Mouse (Mus musculus) embryonic facial prominence, embryonic 11.5 days (tissue): ENCODE measurements around the gene Olfr281. TPM values are rescaled to one million over a fixed set of nuclear protein-coding genes. Genes with fewer than 3 reads are reported as not detected.
"Not testable (repeated sequence)": the region's sequence is repeated elsewhere in the genome, so short reads cannot be mapped to it uniquely, and the experiment has no call there.

Source experiments
- ATAC-seq: fragments of 200-750 bp; cut with Nextera tagmentation; replicated peaks from 2 replicates; pipeline ENCODE4 v1.8.0; 2017; ENCODE audit warnings: low read depth; ENCODE audit not compliant: insufficient number of reproducible peaks, low FRiP score, low TSS enrichment
- DNase-seq: peaks from one replicate; pipeline ENCODE4 v3.0.0-alpha.2; 2015; ENCODE audit warnings: low spot score
- H3K27ac ChIP-seq: fragments of 300-500 bp; sonication (generic); replicated peaks from 2 replicates; pipeline ENCODE4 v1.5.1; 2014; ENCODE audit warnings: mild to moderate bottlenecking, low read depth, low read length, control low read depth
- H3K27me3 ChIP-seq: fragments of 300-500 bp; sonication (generic); 2 replicates; pipeline ENCODE4 v1.6.1; 2014; ENCODE audit warnings: mild to moderate bottlenecking, low read length, moderate library complexity, mixed read lengths; ENCODE audit not compliant: control insufficient read depth, insufficient read depth
- H3K36me3 ChIP-seq: fragments of 300-500 bp; sonication (generic); replicated peaks from 2 replicates; pipeline ENCODE4 v1.6.1; 2014; ENCODE audit warnings: low read depth, mild to moderate bottlenecking, low read length, moderate library complexity, mixed read lengths; ENCODE audit not compliant: control insufficient read depth, insufficient read depth
- H3K4me1 ChIP-seq: fragments of 300-500 bp; sonication (generic); 2 replicates; pipeline ENCODE4 v1.6.1; 2014; ENCODE audit warnings: low read length, mixed read lengths; ENCODE audit not compliant: control insufficient read depth, insufficient read depth
- H3K4me2 ChIP-seq: fragments of 300-500 bp; sonication (generic); 2 replicates; pipeline ENCODE4 v1.6.1; 2014; ENCODE audit warnings: low read depth, mild to moderate bottlenecking, control low read depth, low read length, moderate library complexity
- H3K4me3 ChIP-seq: fragments of 300-500 bp; sonication (generic); 2 replicates; pipeline ENCODE4 v1.5.1; 2014; ENCODE audit warnings: low read depth, low read length, control low read depth
- H3K9ac ChIP-seq: fragments of 300-500 bp; sonication (generic); replicated peaks from 2 replicates; pipeline ENCODE4 v1.6.1; 2014; ENCODE audit warnings: mild to moderate bottlenecking, control low read depth, low read length
- H3K9me3 ChIP-seq: fragments of 300-500 bp; sonication (generic); replicated peaks from 2 replicates; pipeline ENCODE4 v1.6.1; 2016; ENCODE audit warnings: mild to moderate bottlenecking, low read length, inconsistent platforms, mixed read lengths; ENCODE audit not compliant: control insufficient read depth
- WGBS: fragments of 180-500 bp; shearing (Covaris S2); extraction: QIAGEN DNeasy Blood & Tissue Kit; methylation state at CpG from one replicate; pipeline ENCODE4 v1.1.7; 2014; 5-methylcytosine and 5-hydroxymethylcytosine counted together
- polyA plus RNA-seq: library from polyadenylated mRNA; unstranded; fragments of >200 nt; fragmentation: Nextera tagmentation; extraction: Ambion mirVana; gene quantifications from 2 replicates; pipeline ENCODE4 v1.2.1, GENCODE M21; 2014

Olfr281 gene
- polyA plus RNA-seq, 1 experiment from 2014 or later: not detected

DNA sequence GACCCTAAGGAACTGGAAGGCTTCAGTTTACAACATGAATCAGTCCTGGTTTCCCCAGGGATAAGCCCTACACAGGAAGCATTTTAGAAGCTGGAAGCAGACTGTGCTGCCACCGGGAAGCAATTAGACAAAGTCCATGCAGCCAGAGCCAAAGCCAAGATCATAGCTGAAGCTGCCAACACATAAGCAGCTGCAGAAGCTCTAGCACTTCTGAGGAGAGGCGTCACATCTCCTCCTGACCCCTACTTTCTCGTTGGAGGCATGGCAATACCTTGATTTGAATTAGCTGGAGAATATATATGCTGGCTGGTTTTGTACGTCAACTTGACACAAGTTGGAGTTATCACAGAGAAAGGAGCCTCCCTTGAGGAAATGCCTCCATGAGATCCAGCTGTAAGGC, 31.5 kb upstream of the Olfr281 start:
- ATAC-seq: no peak
- no peaks in the 10 kb centered on the region for H3K27me3 ChIP-seq
- H3K36me3 ChIP-seq: no peaks in the 10 kb centered on the region
- peak; percentile 43 for DNase-seq
- no peak overlapping the region for H3K27ac ChIP-seq
- no peak overlapping the region for H3K9ac ChIP-seq
- H3K9me3 ChIP-seq: no peaks in the 10 kb centered on the region
- WGBS: 39% methylated on average over 4 of the region's 4 CpGs
- H3K4me1 ChIP-seq: no peaks in the 10 kb centered on the region
- H3K4me3 ChIP-seq: no peak overlapping the region
- no peak overlapping the region for H3K4me2 ChIP-seq

DNA sequence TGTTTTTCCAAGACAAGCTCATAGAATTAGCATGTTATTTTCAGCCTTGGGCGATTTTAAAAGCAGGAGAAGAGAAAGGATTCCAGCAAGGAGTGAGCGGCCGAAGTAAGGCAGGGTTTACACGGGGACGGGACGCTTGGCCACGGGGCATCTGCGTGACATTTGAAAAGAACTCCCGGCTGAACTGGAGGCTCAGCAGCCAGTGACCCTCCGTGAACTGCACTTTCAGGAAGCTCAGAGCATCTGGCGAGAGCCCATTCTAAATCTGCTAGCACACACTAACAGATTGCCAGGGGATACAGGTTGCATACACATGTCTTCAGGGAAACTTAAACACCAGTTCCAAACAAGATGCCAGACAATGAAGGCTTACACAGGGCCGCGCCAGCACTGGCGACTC, 28.1 kb upstream of the Olfr281 start:
- no peaks in the 10 kb centered on the region for H3K36me3 ChIP-seq
- H3K9me3 ChIP-seq: no peaks in the 10 kb centered on the region
- 45% methylated on average over 14 of the region's 14 CpGs for WGBS
- H3K9ac ChIP-seq: no peak overlapping the region
- peak; percentile 29 for DNase-seq
- no peak overlapping the region for H3K4me3 ChIP-seq
- no peaks in the 10 kb centered on the region for H3K4me1 ChIP-seq
- H3K27ac ChIP-seq: no peak overlapping the region
- H3K27me3 ChIP-seq: no peaks in the 10 kb centered on the region
- H3K4me2 ChIP-seq: no peak overlapping the region
- no peak for ATAC-seq

- H3K4me2 ChIP-seq: no peak overlapping the region
- H3K4me3 ChIP-seq: no peak overlapping the region
- ATAC-seq (no peak), DNase-seq (no peak)
- H3K27me3 ChIP-seq: no peaks in the 10 kb centered on the region
- no peaks in the 10 kb centered on the region for H3K9me3 ChIP-seq
- 34% methylated on average over 6 of the region's 6 CpGs for WGBS
- H3K36me3 ChIP-seq: no peaks in the 10 kb centered on the region
- H3K27ac ChIP-seq: no peak overlapping the region
- no peak overlapping the region for H3K9ac ChIP-seq
- H3K4me1 ChIP-seq: no peaks in the 10 kb centered on the region
Observed at GRCm38 (mm10) chr15:98424753-98425152, 27.6 kb upstream of the Olfr281 start.

DNA sequence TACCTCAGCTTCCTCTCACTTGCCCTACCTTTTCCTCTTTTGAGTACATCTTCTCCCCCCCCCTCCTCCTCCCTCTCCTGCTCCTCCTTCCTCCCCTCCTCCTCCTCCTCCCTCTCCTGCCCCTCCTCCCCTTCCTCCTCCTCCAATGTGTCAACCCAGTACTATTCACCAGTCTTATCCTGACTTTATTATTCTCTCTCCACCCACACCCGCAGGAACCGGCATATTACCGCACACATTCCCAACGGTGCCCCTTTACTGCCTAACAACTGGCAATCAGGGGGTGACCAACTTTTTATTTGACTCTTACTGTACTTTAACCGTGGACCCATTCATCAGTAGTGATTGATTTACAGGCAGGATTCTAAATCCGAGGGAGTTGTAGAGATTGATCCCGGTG, 27.2 kb upstream of the Olfr281 start:
- Histone ChIP-seq H3K27me3 (no peaks in the 10 kb centered on the region), H3K27ac (no peak overlapping the region), H3K36me3 (no peaks in the 10 kb centered on the region), H3K4me2 (no peak overlapping the region), H3K4me1 (no peaks in the 10 kb centered on the region), H3K9ac (no peak overlapping the region), H3K4me3 (no peak overlapping the region), H3K9me3 (no peaks in the 10 kb centered on the region)
- no peak for DNase-seq
- WGBS: 91% methylated on average over 7 of the region's 7 CpGs
- ATAC-seq: no peak

DNA sequence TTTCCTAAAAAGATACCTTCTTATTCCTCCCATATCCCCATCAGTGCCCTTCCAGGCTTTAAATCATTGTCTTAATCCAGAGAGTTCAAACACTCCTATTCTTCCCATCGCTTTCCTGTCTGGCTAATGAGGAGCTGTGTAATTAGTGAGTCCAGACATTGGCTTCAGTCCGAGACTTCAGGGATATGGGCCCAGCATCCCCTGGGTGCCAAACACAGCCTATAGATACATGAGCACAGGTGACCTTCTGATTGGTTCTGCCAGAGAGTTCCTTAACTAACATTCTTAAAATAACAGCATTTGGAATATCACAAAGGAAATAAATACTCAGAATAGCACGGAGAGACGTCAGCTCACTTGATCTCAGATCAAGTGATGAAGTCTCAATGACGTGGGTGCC, 21.5 kb upstream of the Olfr281 start, which contains the start of gene Olfr282:
Olfr282 (plus strand) TSS at position 301 of the 400 bp plus-strand sequence.
- ATAC-seq, H3K9ac ChIP-seq, H3K9me3 ChIP-seq, H3K4me3 ChIP-seq, H3K27me3 ChIP-seq, H3K27ac ChIP-seq, H3K4me2 ChIP-seq, H3K36me3 ChIP-seq, DNase-seq, H3K4me1 ChIP-seq: not testable (repeated sequence)
- WGBS: 69% methylated on average over 5 of the region's 5 CpGs

DNA sequence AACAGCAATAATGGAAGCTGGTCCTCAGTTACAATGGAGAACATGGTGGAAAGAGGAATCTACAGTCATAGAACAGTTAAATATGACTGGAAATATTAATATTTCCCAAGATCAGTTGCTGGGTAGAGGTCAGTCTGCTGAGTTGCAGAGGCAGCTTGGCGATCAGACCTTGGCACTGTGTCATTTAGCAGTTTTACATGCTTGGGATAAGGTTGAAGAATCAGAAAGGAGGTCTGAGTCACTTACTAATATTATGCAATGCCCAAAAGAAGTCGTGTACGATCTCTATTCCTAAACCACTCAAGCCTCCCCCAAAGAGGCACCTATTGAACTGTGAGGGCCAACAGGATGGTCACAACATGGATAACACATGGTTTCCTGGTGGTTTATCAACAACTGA, 7.8 kb upstream of the Olfr281 start:
- DNase-seq (no peak), ATAC-seq (no peak)
- no peak overlapping the region for H3K27ac ChIP-seq
- no peak overlapping the region for H3K9ac ChIP-seq
- no peaks in the 10 kb centered on the region for H3K27me3 ChIP-seq
- H3K36me3 ChIP-seq: no peaks in the 10 kb centered on the region
- H3K4me1 ChIP-seq: no peaks in the 10 kb centered on the region
- H3K9me3 ChIP-seq: no peaks in the 10 kb centered on the region
- H3K4me2 ChIP-seq: no peak overlapping the region
- no peak overlapping the region for H3K4me3 ChIP-seq
- 76% methylated on average over 3 of the region's 3 CpGs for WGBS

DNA sequence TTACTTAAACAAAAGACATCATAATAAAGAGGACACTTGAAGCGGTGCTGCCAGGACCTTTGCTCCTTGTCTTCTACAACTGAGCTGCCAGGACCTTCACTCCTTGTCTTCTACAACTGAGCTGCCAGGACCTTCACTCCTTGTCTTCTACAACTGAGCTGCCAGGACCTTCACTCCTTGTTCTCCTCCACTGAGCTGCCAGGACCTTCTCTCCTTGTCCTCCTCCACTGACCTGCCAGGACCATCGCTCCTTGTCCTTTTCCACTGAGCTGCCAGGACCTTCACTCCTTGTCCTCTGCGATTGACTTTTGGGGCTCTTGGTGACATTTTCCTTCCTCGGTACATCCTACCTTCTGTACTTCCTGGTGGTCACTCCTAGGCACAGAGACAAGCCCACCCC, 3.9 kb upstream of the Olfr281 start:
- H3K4me3 ChIP-seq: no peak overlapping the region
- H3K9ac ChIP-seq: no peak overlapping the region
- no peak for ATAC-seq
- no peak overlapping the region for H3K4me2 ChIP-seq
- WGBS: 63% methylated on average over 4 of the region's 4 CpGs
- peak; percentile 22 for DNase-seq
- no peaks in the 10 kb centered on the region for H3K36me3 ChIP-seq
- no peaks in the 10 kb centered on the region for H3K9me3 ChIP-seq
- H3K4me1 ChIP-seq: no peaks in the 10 kb centered on the region
- H3K27ac ChIP-seq: no peak overlapping the region
- H3K27me3 ChIP-seq: no peaks in the 10 kb centered on the region

DNA sequence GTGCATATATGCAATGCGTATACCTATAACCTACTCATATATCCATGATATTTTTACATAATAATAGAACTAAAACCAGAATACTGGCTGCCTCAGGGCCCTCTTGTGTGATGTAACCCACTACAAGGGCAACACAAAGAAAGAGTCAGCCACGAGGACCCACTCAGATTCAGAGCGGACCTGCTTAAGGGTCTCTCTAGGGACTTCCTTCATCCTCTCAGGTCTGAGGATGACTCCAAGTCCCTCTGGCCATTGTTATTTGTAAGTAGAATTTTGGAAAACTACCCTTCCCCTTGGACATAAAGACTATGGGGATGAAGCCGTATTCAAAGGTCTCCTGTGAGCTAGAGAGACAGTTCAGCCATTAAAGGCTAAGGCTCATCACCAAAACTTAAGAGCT, 17.2 kb downstream of the Olfr281 start, which contains the start of gene OR5BS1P:
OR5BS1P (plus strand) TSS at position 301 of the 400 bp plus-strand sequence.
- Histone ChIP-seq H3K4me2 (no peak within 1 kb of the TSS), H3K9me3 (no peaks in the 10 kb centered on the region), H3K27me3 (no peaks in the 10 kb centered on the region), H3K36me3 (no peaks in the 10 kb centered on the region), H3K4me1 (no peaks in the 10 kb centered on the region), H3K9ac (no peak within 1 kb of the TSS), H3K27ac (no peak within 1 kb of the TSS), H3K4me3 (no peak within 1 kb of the TSS)
- 90% methylated on average over 4 of the region's 4 CpGs for WGBS
- ATAC-seq (no peak), DNase-seq (no peak)
